Mouse (Mus musculus): ENCODE data around the gene Natd1.
"Not testable (repeated sequence)": the region's sequence is repeated elsewhere in the genome, so short reads cannot be mapped to it uniquely, and the experiment has no call there.

The Natd1 gene

GRCm38 (mm10) chr11:60882386-60882785, 32.2 kb downstream of the Natd1 start:
- no peak for DNase-seq

GRCm38 (mm10) chr11:60880559-60880958, 34.0 kb downstream of the Natd1 start:
- no peak for DNase-seq

GRCm38 (mm10) chr11:60879423-60879822, 35.1 kb downstream of the Natd1 start:
- peak; percentile 41 for DNase-seq

- peak; percentile 92 for DNase-seq
Observed at GRCm38 (mm10) chr11:60878675-60879294, 35.8 kb downstream of the Natd1 start, which contains the start of gene Tmem11. Gene Tmem11 (minus strand): TSS chr11:60879272.

GRCm38 (mm10) chr11:60878056-60878612, 36.4 kb downstream of the Natd1 start:
- no peak for DNase-seq

- no peak for DNase-seq
Observed at GRCm38 (mm10) chr11:60873101-60873500, 41.4 kb downstream of the Natd1 start.

GRCm38 (mm10) chr11:60871409-60871808, 43.1 kb downstream of the Natd1 start:
- DNase-seq: no peak

GRCm38 (mm10) chr11:60869471-60869870, 45.1 kb downstream of the Natd1 start:
- not testable (repeated sequence) for DNase-seq

- DNase-seq: no peak
Observed at GRCm38 (mm10) chr11:60867904-60868303, 46.6 kb downstream of the Natd1 start.

GRCm38 (mm10) chr11:60867456-60867855, 47.1 kb downstream of the Natd1 start:
- no peak for DNase-seq

GRCm38 (mm10) chr11:60866021-60866420, 48.5 kb downstream of the Natd1 start:
- no peak for DNase-seq

GRCm38 (mm10) chr11:60864916-60865315, 49.6 kb downstream of the Natd1 start:
- DNase-seq: no peak

- no peak for DNase-seq
Observed at GRCm38 (mm10) chr11:60864166-60864565, 50.4 kb downstream of the Natd1 start.

- no peak for DNase-seq
Observed at GRCm38 (mm10) chr11:60863196-60863595, 51.4 kb downstream of the Natd1 start.

GRCm38 (mm10) chr11:60861993-60862392, 52.6 kb downstream of the Natd1 start:
- DNase-seq: no peak

GRCm38 (mm10) chr11:60856587-60856986, 58.0 kb downstream of the Natd1 start:
- no peak for DNase-seq

All from right cerebral cortex, postnatal 4 days (tissue).